Mouse (Mus musculus): Measurements from ENCODE around the gene Tex50.

The Tex50 gene

DNA sequence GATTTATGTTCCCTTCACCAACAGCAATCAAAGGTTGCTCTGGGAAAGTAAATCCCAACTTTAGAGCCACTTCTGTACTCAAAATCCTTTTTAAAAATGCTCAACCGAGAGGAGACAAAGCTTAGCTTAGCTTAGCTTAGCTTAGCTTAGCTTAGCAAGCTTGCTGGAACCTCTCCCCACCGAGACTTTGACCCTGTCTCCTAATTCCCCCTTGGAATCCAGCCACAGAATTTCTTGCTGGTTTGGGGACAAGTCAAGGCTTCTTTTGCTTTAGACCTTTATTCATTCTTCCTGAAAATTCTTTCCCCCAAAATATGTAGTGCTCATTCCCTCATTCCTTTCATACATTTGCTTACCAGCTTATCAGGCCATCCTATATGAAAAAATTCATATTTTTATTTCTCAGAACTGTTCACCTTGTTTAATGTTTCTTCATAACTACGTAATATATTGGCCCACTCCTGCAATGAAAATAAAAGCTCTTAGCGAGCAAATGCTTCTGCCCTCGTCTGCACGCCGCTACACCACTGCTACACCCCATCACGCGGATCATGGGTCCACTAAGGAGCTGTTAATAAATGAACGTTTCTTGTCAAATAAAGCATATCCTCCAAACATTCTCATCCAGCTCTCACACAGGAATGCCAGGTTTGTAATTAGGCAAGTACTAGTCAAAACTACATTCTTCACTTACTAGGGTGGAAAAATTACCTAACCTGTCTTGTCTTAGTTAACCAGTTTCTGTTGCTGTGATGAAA lies 36.3 kb downstream of the Tex50 start:
- DNase-seq (ENCODE audit: low spot score) = no peak

GRCm38 (mm10) chr1:161114591-161114990 lies 44.5 kb downstream of the Tex50 start:
- no peak for DNase-seq (ENCODE audit: low spot score)

DNA sequence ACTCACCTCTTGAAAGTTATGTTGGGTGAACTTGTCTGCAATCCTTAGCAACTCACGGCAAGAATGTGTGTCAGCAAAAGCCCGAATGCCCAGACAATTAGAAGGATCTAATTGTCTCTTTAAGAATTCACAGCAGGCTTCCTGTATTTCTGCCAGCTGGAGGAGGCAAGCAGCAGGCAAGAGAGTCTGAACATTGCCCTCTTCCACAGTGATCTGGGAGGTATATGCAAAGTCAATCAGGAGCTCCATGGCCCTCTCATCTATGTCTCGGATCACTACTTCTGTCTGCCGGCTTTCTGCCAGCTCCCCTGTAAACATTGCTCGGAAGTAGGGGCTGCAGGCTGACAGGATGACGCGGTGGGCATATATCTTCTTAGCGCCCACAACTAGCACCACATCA lies 49.9 kb downstream of the Tex50 start:
- no peak for DNase-seq (ENCODE audit: low spot score)

Data from left cerebral cortex, adult 11 months (tissue).